Mouse (Mus musculus) myocyte (in vitro differentiated cells): ENCODE data around the gene Atad3a. TPM values are rescaled to one million over a fixed set of nuclear protein-coding genes. Genes with fewer than 3 reads are reported as not detected.

ENCODE experiments used
- H3K27me3 ChIP-seq: one replicate; pipeline ENCODE4 v1.6.1; 2011; ENCODE audit not compliant: control insufficient read depth, insufficient read depth, insufficient read length
- H3K36me3 ChIP-seq: one replicate; pipeline ENCODE4 v1.6.1; 2011; ENCODE audit not compliant: control insufficient read depth, insufficient read depth
- H3K4me2 ChIP-seq: one replicate; pipeline ENCODE4 v1.6.1; 2011; ENCODE audit warnings: low read depth, control low read depth
- H3K4me3 ChIP-seq: one replicate; pipeline ENCODE4 v1.5.1; 2011; ENCODE audit warnings: mild to moderate bottlenecking, control low read depth, moderate library complexity
- H3K79me2 ChIP-seq: one replicate; pipeline ENCODE4 v1.6.1; 2011; ENCODE audit not compliant: control insufficient read depth, insufficient read depth
- H3ac ChIP-seq: one replicate; pipeline ENCODE4 v1.6.1; 2011; ENCODE audit not compliant: control insufficient read depth, insufficient read length
- CEBPB ChIP-seq: IDR thresholded peaks from 2 replicates; pipeline ENCODE4 v1.6.1; 2011; ENCODE audit warnings: mild to moderate bottlenecking, moderate library complexity; ENCODE audit not compliant: poor library complexity, insufficient read depth, severe bottlenecking
- E2F4 ChIP-seq: IDR thresholded peaks from one replicate; pipeline ENCODE4 v1.6.1; 2011; ENCODE audit warnings: mild to moderate bottlenecking, control low read depth, moderate library complexity; ENCODE audit not compliant: insufficient read depth
- MAX ChIP-seq: IDR thresholded peaks from one replicate; pipeline ENCODE4 v1.6.1; 2011; ENCODE audit warnings: low read depth, mild to moderate bottlenecking, control low read depth
- MYOD1 ChIP-seq, 3 experiments: IDR thresholded peaks; one replicate each; pipeline ENCODE4 v1.6.1; 2011; ENCODE audit warnings: control low read depth in 2 of 3, low read depth in 2 of 3, mild to moderate bottlenecking in 2 of 3, moderate library complexity in 1 of 3; ENCODE audit not compliant: insufficient read length in 2 of 3, control insufficient read depth in 1 of 3
- MYOG ChIP-seq, 3 experiments: IDR thresholded peaks; one replicate each; pipeline ENCODE4 v1.6.1; 2011; ENCODE audit warnings: control low read depth in 2 of 3, low read depth in 2 of 3, mild to moderate bottlenecking in 2 of 3; ENCODE audit not compliant: insufficient read length in 2 of 3, control insufficient read depth in 1 of 3, insufficient read depth in 1 of 3
- POLR2A ChIP-seq: IDR thresholded peaks from one replicate; pipeline ENCODE4 v1.6.1; 2011; ENCODE audit warnings: low read depth, mild to moderate bottlenecking, control low read depth, moderate library complexity; ENCODE audit not compliant: insufficient read length
- POLR2AphosphoS2 ChIP-seq: IDR thresholded peaks from one replicate; pipeline ENCODE4 v1.6.1; 2011; ENCODE audit warnings: low read depth, control low read depth; ENCODE audit not compliant: insufficient read length
- REST ChIP-seq: IDR thresholded peaks from one replicate; pipeline ENCODE4 v1.6.1; 2011; ENCODE audit warnings: mild to moderate bottlenecking, control low read depth, moderate library complexity; ENCODE audit not compliant: insufficient read depth, insufficient read length
- SRF ChIP-seq: IDR thresholded peaks from one replicate; pipeline ENCODE4 v1.6.1; 2011; ENCODE audit warnings: low read depth; ENCODE audit not compliant: control insufficient read depth, insufficient read length
- TCF12 ChIP-seq: IDR thresholded peaks from one replicate; pipeline ENCODE4 v1.6.1; 2011; ENCODE audit warnings: mild to moderate bottlenecking, control low read depth; ENCODE audit not compliant: poor library complexity, insufficient read depth, severe bottlenecking
- TCF3 ChIP-seq: IDR thresholded peaks from one replicate; pipeline ENCODE4 v1.6.1; 2011; ENCODE audit warnings: low read depth, control low read depth; ENCODE audit not compliant: insufficient read length
- USF1 ChIP-seq: IDR thresholded peaks from one replicate; pipeline ENCODE4 v1.6.1; 2011; ENCODE audit warnings: low read depth, mild to moderate bottlenecking, control low read depth, moderate library complexity
- polyA plus RNA-seq: library from polyadenylated mRNA; unstranded; fragments of >200 nt; fragmentation: generic; extraction: Trizol; gene quantifications from one replicate; pipeline ENCODE4 v1.2.1, GENCODE M21; 2012; ENCODE audit warnings: missing spikeins

Gene Atad3a
- polyA plus RNA-seq, 1 experiment: 60.9 TPM

- Histone ChIP-seq H3K4me3 (no peak overlapping the region), H3K4me2 (peak overlapping the region; percentile 72)
Measured at GRCm38 (mm10) chr4:155775855-155776254, 15.0 kb upstream of the Atad3a start.

DNA sequence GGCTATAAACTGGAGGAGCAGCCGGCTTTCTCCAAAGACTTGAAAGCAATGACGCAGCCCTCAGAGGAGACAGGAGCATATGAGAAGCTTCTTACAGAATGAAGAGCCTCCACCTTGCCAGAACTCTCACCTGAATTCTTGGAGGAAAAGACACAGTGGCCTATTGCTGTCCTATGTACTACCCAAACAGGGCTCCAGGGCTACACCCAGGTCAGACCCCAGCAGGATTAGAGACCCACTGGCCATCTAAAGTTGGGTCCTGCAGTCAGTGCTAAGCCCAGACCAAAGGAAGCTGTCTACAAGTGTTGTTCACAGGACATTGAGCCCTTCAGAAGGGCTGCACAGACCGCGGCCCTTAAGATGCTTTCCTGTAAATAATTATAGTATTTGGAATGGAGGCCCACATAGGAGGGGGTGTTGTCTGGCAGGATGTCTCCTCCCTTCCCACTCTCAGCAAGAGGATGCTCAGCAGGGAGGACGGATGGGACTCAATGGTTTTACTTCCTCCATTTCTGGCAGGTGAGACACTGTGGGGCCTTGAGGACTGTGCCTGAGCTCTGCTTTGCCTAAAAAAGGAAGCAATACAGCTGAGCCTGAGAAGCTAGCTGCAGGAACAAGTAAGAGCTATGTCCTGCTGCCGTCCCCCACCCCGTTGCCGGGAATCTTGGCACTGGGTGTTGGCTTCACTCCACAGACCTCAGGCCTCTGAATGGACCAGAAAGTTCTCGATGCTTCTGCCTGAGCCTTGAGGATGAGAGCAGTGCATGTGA, 14.3 kb upstream of the Atad3a start:
- H3K4me3 ChIP-seq: peak overlapping the region; percentile 6
- TF ChIP-seq TCF3 (no peak), MYOG (IDR thresholded peaks at IDR 0.05; ENCODE audit: control insufficient read depth in 1 of 3, insufficient read depth in 1 of 3, insufficient read length in 2 of 3, low read depth in 2 of 3) (no peak), USF1 (no peak), MAX (no peak), MYOD1 (IDR thresholded peaks at IDR 0.05; ENCODE audit: control insufficient read depth in 1 of 3, insufficient read length in 2 of 3, low read depth in 2 of 3) (no peak)
- no peaks in the 10 kb centered on the region for H3K79me2 ChIP-seq
- no peaks in the 10 kb centered on the region for H3K36me3 ChIP-seq
- no peaks in the 10 kb centered on the region for H3K27me3 ChIP-seq
- peak overlapping the region; percentile 72 for H3K4me2 ChIP-seq
- no peak overlapping the region for H3ac ChIP-seq

More at GRCm38 (mm10) chr4:155775855-155776254, 15.0 kb upstream of the Atad3a start:
- H3ac ChIP-seq: no peak overlapping the region
- H3K27me3 ChIP-seq: no peaks in the 10 kb centered on the region
- H3K36me3 ChIP-seq: no peaks in the 10 kb centered on the region
- H3K79me2 ChIP-seq: no peaks in the 10 kb centered on the region
- TF ChIP-seq SRF (no peak), TCF12 (no peak), REST (no peak), E2F4 (no peak), POLR2A (no peak), POLR2AphosphoS2 (no peak), MYOD1 (IDR thresholded peaks at IDR 0.05; ENCODE audit: control insufficient read depth in 1 of 3, insufficient read length in 2 of 3, low read depth in 2 of 3) (no peak), USF1 (no peak), TCF3 (no peak), MAX (no peak), MYOG (IDR thresholded peaks at IDR 0.05; ENCODE audit: control insufficient read depth in 1 of 3, insufficient read depth in 1 of 3, insufficient read length in 2 of 3, low read depth in 2 of 3) (no peak), CEBPB (no peak)

DNA sequence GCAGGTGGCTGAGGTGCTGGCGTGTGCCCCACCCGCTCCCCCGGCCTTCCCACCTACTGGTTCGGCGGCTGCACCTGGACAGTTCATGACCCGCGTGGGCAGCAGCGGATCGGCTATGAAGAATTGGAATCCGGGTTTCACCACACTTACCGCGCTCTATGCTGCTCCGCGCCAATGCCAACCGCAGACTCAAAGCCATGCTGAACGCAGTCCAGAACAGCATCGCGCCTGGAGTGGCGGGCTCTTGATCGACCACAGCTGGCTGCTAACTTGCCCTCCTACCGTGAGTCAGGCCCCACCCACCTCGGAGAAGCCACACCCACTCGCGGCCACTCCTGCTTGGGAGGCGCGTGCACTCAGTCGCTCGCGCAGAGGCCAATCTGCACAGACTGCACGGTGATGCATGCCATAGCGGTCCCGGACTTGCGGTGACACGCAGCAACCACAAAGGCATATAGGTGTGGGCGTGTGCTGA, 13.4 kb upstream of the Atad3a start, which contains the start of gene Vwa1:
Gene Vwa1 (minus strand): TSS at position 419 of the 475 bp plus-strand sequence.
- H3ac ChIP-seq: no peak within 1 kb of the TSS
- H3K4me2 ChIP-seq: peak within 1 kb of the TSS; percentile 72
- TF ChIP-seq POLR2A (peak; percentile 66), E2F4 (no peak), MYOG (IDR thresholded peaks at IDR 0.05; ENCODE audit: control insufficient read depth in 1 of 3, insufficient read depth in 1 of 3, insufficient read length in 2 of 3, low read depth in 2 of 3) (peak in 2 of 3 experiments; percentile 24 to 52), TCF3 (peak; percentile 2), MYOD1 (IDR thresholded peaks at IDR 0.05; ENCODE audit: control insufficient read depth in 1 of 3, insufficient read length in 2 of 3, low read depth in 2 of 3) (peak in 2 of 3 experiments; percentile 56 to 83), TCF12 (peak; percentile 7), SRF (no peak)
- H3K79me2 ChIP-seq: no peaks in the 10 kb centered on the region
- no peaks in the 10 kb centered on the region for H3K36me3 ChIP-seq
- peak within 1 kb of the TSS; percentile 6 for H3K4me3 ChIP-seq
- H3K27me3 ChIP-seq: no peaks in the 10 kb centered on the region

DNA sequence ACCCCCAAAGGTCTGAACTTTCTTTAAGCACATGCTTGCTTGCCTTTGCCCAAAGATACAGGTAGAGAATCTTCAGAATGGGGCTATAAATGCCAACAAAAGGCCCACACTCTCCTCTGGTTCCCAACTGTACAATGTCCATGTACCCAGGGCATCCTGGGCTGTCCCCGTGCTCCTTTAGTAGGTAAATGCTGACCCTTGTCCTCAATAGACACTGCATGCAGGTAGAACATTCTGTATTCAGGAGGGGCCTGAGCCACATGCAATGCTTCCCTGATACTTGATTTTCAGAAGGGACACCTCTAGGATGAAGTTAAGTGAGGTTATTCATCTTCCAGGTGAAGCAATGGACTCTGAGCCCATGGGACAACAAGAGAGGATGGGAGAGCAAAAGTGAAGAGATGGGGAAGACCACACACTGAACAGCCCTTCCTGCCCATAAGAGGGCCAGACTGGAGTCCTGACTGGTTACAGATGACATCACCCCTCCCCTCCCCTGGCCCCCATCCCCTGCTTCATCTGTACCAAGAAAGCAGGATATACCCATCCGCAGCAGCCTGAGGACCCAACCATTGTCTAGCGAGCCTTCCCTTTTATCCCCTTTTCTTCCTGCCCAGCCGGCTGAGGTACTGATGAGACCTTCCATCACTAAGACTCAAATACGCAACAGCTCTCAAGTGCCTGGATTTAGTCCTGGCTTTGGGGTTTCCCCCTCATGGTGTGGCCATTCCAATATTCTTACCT, 12.6 kb upstream of the Atad3a start:
- H3K4me2 ChIP-seq: peak overlapping the region; percentile 72
- no peak for TF ChIP-seq CEBPB
- no peak for TF ChIP-seq TCF3
- TF ChIP-seq POLR2A: no peak
- no peak for TF ChIP-seq REST
- TF ChIP-seq TCF12: no peak
- no peak for TF ChIP-seq MYOG (IDR thresholded peaks at IDR 0.05; ENCODE audit: control insufficient read depth in 1 of 3, insufficient read depth in 1 of 3, insufficient read length in 2 of 3, low read depth in 2 of 3)
- TF ChIP-seq POLR2AphosphoS2: no peak
- TF ChIP-seq USF1: no peak
- TF ChIP-seq E2F4: no peak
- TF ChIP-seq MYOD1 (IDR thresholded peaks at IDR 0.05; ENCODE audit: control insufficient read depth in 1 of 3, insufficient read length in 2 of 3, low read depth in 2 of 3): no peak
- TF ChIP-seq MAX: no peak
- H3K27me3 ChIP-seq: no peaks in the 10 kb centered on the region
- peak overlapping the region; percentile 6 for H3K4me3 ChIP-seq
- H3ac ChIP-seq: no peak overlapping the region
- no peaks in the 10 kb centered on the region for H3K79me2 ChIP-seq
- no peaks in the 10 kb centered on the region for H3K36me3 ChIP-seq
